Mouse (Mus musculus): ENCODE measurements around the gene Igf1r.

Gene Igf1r

DNA sequence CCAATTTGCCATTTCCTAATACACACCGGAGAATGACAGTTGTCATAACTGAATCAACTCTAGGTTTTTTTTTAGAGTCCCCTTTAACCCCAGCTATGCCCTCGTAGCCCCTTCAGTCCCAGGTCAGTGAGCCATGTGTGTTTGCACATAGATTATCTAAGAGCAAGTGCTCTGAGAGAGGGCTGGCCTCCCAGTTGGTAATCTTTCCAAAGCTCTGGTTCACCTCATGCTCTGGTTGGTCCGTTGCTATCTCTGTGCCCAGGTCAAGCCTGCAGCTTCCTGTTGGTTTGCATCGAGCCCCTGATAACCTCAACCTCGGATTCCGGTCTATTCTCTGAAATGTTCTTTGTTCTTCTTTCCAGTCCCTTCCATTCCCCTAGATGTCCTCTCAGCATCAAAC is 236.6 kb downstream of the Igf1r start:
- no peak for DNase-seq

DNA sequence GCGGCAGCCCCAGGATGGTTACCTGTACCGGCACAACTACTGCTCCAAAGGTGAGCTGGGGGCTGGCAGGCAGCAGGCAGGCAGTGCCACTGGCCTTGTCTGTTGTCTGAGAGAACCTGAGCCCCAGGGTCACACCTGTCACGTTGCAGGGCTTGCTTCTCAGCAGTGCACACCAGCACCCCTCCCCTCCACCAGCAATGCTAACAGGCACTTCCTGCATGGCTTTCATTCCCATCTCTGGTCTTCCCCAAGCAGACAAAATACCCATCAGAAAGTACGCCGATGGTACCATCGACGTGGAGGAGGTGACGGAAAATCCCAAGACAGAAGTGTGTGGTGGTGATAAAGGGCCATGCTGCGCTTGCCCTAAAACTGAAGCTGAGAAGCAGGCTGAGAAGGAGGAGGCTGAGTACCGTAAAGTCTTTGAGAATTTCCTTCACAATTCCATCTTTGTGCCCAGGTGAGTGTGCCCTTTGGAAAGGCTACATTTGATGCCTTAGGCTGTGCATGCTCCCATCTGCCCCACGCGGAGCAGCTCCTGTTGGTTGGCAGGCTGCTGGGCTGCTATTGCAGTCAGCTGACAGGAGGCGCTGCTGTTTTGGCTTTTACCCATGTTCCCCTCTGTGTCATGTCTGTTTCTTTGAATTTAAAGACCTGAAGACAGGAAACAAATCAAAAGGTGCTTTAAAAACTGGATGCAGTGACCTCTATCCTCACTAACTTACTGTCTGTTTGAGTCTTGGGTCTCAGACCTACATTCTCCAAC is 237.2 kb downstream of the Igf1r start:
- DNase-seq = no peak

DNA sequence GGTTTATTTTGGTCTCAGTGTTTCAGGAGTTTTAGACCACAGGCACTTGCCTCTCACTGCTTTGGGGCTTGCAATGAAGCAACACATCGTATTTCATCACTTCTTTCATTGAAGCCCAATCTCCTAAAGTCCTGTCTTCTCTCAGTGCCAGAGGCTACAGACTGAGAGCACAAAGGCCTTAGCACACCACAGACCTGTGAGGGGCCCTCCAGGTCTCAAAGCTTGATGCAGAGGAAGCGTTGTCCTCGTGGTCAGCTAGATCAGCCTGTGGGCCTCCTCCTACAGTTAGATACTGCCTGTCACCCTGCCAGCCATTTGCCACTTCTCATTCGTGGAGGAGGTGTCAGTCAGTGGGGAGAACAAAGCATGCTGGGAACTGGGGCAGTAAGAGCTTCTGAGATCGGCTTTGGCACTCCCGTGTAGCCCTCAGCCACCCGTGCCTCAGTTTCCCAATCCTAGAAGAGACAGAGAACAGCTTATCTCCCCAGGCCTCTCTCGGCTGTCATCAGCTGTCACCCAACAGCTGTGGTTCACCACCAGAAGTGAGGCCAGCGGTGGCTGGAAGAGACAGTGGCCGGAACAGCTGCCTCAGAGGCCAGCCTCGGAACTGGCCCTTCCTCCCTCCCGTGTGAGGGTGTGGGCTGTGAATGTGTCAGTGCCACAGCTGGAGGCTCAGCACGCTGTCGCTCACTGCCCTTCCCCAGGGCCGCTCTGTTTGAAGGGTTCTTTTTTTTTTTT is 241.5 kb downstream of the Igf1r start:
- DNase-seq = peak; percentile 94

DNA sequence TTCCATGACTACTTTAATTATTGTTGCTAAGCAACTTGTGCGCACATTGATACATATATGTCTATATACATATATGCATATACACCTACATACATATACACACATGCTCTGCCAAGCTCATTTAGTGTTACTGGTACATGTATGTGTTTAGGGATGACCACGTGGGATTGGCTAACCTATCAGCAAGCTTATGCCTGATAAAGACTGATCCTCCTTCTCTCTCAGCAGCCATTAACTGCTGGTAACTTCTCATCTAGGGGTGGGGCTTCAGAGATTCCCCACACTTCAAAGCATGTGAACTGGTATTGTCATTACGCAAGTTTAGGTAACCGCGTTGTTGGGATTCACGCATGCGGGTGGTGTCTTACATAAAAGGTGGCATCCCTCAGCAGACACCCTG is 247.0 kb downstream of the Igf1r start:
- DNase-seq = no peak

DNA sequence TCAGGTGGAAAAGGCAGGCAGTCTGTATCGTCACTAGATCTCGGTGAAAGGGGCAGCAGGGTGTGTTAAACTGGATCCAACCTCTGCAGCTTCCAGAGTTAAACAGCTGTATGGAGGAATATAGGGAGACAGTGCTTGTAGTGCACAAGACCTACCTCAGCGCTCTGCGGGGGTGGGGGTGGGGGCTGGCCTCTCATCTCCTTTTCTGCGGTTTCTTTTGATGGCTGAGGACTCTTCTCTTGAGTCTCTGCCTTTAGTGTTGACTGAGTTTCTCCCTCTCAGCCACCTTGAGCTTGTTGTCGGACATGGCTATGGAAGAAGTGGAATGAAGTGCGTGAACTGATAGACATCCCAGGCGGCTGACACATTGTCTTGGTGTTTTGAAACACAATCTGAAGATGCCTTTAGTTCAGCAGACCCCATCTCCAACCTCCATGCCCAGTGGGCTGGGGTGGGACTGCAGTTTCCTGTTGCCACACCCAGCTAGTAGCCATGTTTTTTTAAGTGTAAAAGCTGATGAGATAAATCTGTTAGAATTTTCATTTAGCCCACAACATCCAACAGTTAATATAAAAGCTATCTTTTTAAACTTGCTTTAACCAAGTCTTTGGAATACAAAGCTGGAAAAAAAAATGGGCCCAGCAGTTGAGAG is 253.3 kb downstream of the Igf1r start:
- DNase-seq = no peak

DNA sequence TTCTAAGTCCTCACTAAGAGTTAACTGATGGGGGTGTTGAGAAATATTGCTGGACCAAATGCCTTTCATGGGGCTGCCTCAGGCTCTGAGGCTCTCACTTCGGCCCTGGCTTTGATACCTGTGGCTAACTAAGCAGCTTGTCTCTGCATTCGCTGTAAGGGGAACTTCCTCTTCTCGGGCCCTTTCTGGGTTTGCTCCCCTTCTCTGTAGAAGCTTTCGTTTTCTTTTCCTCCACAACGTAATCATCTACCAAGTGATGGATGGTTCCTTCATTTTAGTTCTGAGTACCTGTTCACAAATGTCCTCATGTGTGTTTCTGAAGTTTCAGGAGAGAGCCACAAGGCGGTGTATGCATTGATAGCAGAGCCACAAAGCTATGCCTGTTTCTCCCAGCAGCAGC is 256.4 kb downstream of the Igf1r start:
- no peak for DNase-seq

DNA sequence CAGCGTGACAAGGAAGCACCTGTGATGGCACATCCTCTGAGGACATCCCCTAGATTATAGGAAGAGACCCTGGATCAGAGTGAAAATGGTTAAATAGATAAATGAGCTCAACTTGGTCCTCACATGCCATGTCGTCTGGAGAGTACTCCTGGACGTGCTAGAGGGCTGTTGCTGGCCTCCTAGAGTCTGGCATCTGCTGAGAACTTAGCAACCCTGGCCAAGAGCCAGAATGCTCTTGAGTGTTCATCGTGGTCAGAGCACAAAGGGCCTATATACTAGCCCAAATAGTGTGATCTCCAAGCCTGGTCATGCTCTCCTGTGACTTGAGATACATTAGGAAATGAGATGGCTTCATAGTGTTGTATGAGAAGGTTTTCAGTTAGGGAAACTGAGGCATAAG is 257.8 kb downstream of the Igf1r start:
- no peak for DNase-seq

DNA sequence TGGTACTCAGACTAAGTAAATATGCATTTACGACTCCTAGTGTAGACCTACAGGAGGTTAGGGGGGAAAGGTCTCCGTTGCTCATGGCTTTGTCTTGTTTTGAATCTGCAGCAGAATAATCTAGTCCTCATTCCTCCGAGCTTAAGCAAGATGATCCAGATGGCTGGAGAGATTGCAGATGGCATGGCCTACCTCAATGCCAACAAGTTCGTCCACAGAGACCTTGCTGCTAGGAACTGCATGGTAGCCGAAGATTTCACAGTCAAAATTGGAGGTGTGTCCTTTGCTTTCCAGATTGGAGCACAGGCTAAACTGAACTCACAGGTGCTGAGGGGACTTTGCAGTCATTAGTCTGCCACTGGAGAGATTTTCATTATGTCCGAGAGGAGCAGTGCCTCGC is 259.3 kb downstream of the Igf1r start:
- DNase-seq = no peak

DNA sequence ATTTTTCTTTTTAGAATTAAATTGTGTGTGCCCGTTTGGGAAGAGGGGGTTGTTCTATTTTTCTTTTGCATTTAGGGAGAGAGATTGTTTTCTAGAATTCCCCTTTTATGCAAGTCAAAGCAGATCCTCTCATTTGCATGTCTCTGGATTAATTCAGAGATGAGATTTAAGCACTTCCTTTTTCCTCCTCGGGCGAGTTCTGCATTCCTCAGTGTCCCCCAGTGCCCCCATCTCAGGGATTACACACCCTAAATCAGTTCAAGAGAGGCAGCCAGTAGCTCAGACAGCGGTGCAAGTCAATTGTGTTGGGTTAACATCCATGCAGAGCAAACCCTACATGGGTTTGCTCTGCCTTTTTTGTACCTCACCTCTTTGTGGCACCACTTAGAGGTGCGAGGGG is 261.2 kb downstream of the Igf1r start:
- DNase-seq = no peak

DNA sequence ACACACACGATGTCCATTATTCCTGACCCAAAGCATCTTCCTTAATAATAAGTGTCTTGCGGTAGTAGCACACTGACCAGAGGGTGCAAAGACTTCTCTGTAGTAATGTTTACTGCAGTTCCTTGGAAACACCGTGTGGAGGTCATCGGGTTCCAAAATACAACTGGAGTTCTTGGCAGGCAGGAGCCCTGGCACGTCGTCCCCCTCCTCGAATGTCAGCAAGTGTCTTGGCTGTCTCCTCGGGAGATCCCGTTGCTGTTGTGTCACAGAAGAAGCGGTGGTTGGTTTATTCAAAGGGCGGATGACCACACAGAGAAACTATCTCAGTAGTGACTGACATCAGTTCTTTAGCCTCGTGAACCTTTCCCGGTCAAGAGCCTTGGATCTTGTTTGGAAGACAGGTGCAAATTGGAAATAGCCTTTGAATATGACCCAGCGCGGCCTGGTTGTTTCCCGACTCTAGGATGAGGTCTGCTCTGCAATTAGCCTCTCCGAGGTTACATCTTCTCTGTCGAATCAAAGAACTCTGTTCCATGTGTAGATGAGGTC is 263.0 kb downstream of the Igf1r start:
- DNase-seq = peak; percentile 96

DNA sequence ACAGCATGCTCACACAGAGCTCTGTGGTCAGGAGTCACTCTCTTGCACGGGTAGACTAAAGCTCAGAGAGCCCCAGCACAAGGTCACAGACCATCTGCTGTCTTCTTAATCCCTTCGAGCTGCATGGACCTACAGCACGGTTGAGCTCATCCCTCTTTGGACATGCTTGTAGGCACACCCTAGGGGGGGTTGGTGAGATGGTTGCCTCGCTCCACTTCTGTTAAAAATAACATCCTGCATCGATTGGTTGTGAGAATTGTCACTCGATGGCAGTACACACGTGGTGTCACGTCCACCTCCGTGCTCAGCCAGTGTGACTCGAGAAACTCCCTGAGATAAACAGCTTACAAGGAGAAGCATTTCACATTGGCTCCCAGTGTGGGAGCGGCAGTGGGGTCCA is 266.3 kb downstream of the Igf1r start:
- DNase-seq = no peak

DNA sequence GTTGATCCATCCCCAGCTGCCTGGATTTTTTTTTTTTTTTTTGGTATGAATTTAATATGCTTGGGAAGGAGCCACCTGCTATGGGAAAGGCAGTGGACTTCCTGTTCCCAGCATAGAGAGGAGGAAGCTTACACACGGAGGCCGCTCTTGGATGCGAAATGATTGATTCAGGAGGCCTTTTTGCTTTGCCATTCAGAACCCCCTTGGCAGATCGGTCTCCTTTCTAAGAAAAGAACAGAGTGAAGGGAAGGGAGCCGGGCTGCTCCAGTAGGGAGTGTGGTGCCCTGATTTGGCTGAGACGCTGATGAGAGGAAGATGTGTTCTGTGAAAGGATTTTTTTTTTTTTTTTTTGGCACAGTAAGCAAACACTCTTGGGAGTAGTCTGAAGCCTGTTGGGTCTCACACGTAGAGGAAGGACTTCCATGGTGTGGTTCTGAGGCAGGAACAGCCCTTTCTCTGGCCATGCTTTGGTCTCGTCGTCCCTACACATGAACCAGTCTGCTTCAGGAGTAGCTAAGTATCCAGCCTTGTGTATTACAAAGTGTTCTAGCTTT is 269.1 kb downstream of the Igf1r start:
- DNase-seq = peak; percentile 92

DNA sequence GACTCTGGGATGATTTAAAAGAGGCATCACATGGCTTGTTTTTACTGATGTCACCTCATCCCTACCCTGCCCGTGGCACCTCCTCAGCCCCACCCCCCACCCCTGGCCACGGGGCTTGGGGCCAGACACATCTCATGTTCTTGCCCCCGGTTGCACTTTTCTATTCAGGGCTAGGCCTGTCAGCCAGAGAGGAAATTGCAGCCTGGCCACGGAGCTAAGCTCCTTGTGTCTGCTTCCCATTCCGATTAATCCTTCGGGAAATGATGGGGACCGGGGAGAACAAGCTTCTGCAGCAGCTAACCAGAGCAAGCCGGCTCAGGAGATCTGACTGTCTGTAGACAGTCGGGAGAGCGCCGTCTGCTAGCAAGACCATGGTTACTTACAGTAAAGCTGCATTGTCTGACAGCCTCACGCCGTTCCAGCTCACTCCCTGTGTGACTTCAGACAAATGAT is 270.8 kb downstream of the Igf1r start:
- DNase-seq = peak; percentile 97

DNA sequence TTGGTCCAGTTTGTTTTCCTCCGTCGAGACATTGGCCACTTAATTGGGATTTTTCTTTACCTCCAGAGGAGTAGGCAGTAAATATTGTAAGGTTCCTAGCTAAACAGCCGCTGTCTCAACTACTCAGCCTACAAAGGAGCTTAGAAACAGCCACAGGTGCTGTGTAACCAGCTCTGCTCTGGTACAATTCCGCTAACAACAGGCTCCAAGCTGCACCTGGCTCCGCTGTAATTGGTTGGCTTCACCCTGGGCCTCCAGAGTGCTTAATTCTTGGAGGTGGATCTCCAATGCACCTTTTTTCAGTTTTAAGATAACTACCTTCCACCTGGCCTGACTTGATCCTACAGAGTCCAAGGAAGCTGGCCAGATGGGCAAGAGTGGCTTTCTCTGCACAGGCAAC is 271.4 kb downstream of the Igf1r start:
- DNase-seq = no peak

DNA sequence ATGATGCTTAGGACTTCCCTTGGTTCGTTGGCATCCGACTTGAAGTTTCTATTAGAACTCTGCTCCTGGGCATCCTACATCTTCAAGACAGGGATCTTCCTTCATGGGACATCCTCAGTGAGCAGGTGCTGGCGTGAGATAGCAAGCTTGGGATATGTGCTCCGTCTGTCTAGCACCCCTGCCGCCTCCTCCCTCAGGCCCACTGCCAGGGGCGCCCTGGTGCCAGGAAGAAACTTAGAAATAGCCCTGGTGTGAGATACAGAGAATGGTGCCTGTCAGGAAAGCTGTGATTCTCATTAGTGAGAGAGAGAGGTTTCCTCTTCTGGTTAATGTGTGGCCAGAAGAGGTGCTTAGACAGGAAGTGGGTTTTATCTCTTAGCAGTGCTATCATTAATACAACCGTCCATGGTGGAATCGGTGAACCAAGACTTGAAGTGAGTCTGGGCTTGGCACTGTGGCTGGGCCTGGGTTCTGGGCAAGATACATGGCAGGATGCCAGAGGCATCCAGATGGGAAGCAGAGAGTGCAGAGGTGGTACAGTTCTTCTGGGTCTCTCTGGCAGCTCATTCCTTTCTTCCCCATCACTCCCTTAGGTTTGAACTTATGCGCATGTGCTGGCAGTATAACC is 272.9 kb downstream of the Igf1r start:
- DNase-seq = no peak

DNA sequence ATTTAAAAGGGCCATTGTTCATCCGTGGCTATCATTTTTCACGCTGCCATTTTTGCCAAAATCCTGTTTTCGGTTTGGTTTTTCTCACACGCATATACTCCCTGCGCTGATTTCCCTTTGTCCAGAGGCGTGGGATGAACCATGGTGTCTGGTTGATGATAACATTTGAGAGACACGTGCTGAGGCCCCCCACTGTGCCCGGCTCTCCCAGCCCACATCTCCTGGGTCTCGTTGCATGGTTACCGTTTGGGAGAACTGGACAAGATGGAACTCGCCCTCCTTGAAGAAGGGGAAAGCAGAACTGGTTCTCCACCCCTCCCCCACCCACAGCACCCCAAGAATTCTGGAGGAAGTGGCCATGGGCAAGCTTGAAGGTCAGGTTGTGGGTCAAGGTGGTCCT is 274.4 kb downstream of the Igf1r start:
- no peak for DNase-seq

DNA sequence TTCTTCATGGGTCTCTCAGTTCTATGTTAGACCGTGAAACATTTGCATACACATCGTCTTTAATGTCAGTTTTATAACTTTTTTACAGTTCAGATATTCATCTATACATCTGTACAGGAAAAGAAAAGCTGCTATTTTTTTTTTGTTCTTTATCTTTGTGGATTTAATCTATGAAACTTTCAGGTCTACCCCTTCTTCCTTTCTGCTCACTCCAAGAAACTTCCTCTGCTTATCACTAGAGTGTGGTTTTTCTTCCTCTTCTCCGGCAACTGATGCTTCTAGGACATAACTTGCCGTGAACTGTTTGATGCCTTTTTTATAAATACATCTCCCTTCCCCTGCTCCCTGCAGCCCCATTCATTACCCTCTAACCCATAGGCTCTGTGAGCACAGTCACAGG is 275.0 kb downstream of the Igf1r start:
- DNase-seq = no peak

DNA sequence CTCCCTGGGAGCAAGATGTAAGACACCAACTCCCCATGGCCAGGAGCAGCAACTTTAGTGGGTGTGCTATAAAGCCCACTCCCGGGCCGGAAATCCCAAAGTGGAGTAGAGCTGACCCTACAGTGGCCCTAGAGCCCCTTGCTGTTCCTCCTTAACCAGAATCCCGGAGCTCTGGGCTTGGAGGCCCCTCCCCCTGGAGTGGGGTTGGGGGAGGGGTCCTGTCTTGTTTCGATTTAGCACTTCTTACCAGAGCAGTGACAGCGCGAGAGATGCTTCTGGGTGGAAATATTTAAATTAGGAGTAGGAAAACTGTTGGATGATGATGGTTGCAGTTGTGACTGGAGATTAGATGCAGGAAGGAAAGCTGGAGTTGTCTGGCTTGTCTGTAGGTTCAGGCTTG is 275.9 kb downstream of the Igf1r start:
- DNase-seq = no peak

DNA sequence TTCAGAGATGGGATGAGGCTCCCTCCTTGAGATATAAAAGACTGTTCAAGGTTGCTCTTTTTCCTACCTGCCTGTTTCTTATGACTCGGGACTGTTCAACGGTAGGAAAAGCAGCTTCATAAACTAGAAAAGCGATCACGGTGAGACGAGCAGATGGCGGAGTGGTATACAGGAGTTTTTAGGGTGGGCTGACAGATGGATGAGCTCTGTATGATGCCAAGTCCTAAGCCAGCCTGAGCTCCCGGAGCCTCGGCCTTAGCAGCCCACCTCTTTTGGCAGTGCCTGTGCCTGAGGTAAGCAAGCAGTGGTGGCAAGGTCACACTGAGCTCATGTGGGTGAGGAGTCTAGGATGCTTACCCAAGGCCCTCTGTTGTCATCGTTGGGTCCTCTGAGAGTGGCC is 278.2 kb downstream of the Igf1r start:
- peak; percentile 88 for DNase-seq

DNA sequence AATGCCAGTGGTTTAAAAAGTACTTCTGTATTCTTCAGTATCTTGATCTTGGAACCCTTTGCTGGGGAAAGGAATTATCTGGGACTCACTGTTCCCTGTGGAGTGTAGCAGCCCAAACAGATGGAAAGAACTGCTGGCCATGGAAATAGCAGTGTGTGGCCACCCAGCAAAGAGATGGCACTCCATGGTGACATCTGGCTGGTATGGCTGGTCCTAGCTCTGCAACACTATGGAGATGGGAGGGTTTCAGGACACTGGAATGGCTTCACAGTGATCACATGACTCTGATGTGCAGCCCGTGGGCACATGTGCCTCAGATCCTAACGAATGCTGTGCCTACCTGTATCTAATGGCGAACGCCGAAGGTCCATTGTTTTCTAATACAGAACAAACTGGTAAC is 279.9 kb downstream of the Igf1r start:
- peak; percentile 89 for DNase-seq

DNA sequence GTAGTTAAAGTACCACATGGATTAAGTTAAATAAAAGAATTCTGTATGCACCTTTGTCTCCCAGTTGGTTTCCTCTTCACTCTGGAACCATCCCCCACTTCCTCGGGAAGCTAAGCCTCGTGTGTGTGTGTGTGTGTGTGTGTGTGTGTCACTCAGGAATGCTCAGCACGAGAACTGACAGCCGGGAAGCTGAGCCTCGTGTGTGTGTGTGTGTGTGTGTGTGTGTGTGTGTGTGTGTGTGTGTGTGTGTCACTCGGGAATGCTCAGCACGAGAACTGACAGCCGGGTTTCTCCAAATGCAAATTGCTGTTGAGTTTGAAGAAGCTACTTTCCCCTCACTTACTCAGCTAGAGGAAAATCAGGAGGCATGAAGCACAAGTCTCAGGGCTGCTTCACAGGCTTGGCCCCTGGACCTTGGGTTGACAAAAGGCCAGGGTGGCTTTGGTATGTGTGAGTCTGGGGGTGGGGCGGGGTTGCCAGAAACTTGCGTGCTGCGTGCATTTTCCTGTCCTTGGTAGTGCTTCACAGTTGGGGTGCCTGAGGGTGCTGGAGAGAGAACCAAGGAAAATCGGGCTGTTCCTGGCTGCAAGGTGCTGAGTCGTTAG is 281.1 kb downstream of the Igf1r start:
- DNase-seq = peak; percentile 95

DNA sequence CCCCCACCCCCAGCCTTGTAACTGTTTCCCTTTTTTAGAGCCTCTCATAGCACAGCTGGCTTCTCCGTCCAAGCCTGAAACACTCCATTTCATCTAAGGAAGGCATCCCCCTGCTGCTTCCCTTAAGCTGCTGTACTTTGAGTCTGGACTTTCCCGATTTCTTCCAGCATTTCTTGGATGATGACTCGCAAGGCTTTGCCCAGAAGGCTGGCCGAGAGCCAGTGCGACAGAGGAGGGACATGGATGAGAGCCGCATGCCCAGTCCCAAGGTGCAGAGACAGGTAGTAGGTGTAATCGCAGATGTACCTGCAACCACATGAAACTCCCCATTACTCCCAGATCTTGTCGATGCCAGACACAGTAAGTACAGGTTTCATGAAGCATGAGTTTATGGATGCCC is 284.2 kb downstream of the Igf1r start:
- DNase-seq = no peak
